Mouse (Mus musculus): ENCODE results near the gene Glrx2.

GRCm38 (mm10) chr1:143742186-143742585 is 26.0 kb downstream of the Glrx2 start:
- no peak for TF ChIP-seq CTCF (IDR thresholded peaks at IDR 0.05; ENCODE audit: low read depth)
- no peak for TF ChIP-seq EP300 (IDR thresholded peaks at IDR 0.05; ENCODE audit: low read depth)

Measured in liver, postnatal 0 days (tissue).